Mouse (Mus musculus) heart, postnatal 25 days (tissue): ENCODE results near the gene 4933434E20Rik. TPM values are rescaled to one million over a fixed set of nuclear protein-coding genes. Genes with fewer than 3 reads are reported as not detected.

Source experiments
- DNase-seq: peaks from one replicate; pipeline ENCODE4 v3.0.0; 2022; ENCODE audit warnings: low spot score
- intact Hi-C: fragments of 180-260 bp; cut with DNase I; formaldehyde crosslinking; loops from one replicate; pipeline ENCODE4 v1.15.1; 2025
- total RNA-seq, 2 experiments: library from RNA; stranded (reverse); gene quantifications; 2 replicates each; pipeline ENCODE4 v1.2.3; 2021

The 4933434E20Rik gene
- total RNA-seq: 10 to 100 TPM; 71.4 to 79.5 TPM

- intact Hi-C loops: loop anchor here (2.0 kb wide), 1 partner anchor 51 kb away; no protein-coding TSS in a partner anchor
- DNase-seq: peak; percentile 14
Measured at GRCm38 (mm10) chr3:90051441-90052350, at the start of gene 4933434E20Rik. Gene 4933434E20Rik (plus strand): TSS chr3:90051636.

- DNase-seq: no peak
- intact Hi-C loops: no loop called here
Measured at GRCm38 (mm10) chr3:90004091-90004796, 47.2 kb upstream of the 4933434E20Rik start.

- DNase-seq: no peak
- intact Hi-C loops: no loop called here
Measured at GRCm38 (mm10) chr3:90010291-90010690, 41.1 kb upstream of the 4933434E20Rik start.

GRCm38 (mm10) chr3:90016626-90017025 lies 34.8 kb upstream of the 4933434E20Rik start:
- intact Hi-C loops: no loop called here

GRCm38 (mm10) chr3:90034653-90035052 lies 16.8 kb upstream of the 4933434E20Rik start:
- intact Hi-C loops: loop anchor here (2.0 kb wide), 1 partner anchor 14 kb away; no protein-coding TSS in a partner anchor
- DNase-seq: no peak

More at GRCm38 (mm10) chr3:90016626-90017025, 34.8 kb upstream of the 4933434E20Rik start:
- DNase-seq: no peak

- DNase-seq: no peak
- intact Hi-C loops: no loop called here
Measured at GRCm38 (mm10) chr3:90036263-90036662, 15.2 kb upstream of the 4933434E20Rik start.

GRCm38 (mm10) chr3:90049691-90050090 lies 1.7 kb upstream of the 4933434E20Rik start:
- intact Hi-C loops: no loop called here
- no peak for DNase-seq

GRCm38 (mm10) chr3:90052351-90053241 lies 1.2 kb downstream of the 4933434E20Rik start, which contains the start of gene Ubap2l:
Gene Ubap2l (minus strand): TSS chr3:90052628.
- peak; percentile 90 for DNase-seq
- intact Hi-C loops: loop anchor here (2.0 kb wide), 1 partner anchor 52 kb away; no protein-coding TSS in a partner anchor

- intact Hi-C loops: no loop called here
- DNase-seq: no peak
Measured at GRCm38 (mm10) chr3:90061549-90061948, 10.1 kb downstream of the 4933434E20Rik start.

- intact Hi-C loops: no loop called here
- no peak for DNase-seq
Measured at GRCm38 (mm10) chr3:90062539-90062938, 11.1 kb downstream of the 4933434E20Rik start.

GRCm38 (mm10) chr3:90064383-90064782 lies 12.9 kb downstream of the 4933434E20Rik start:
- intact Hi-C loops: no loop called here
- DNase-seq: no peak

- no peak for DNase-seq
- intact Hi-C loops: no loop called here
Measured at GRCm38 (mm10) chr3:90065553-90065952, 14.1 kb downstream of the 4933434E20Rik start.

- DNase-seq: no peak
- intact Hi-C loops: no loop called here
Measured at GRCm38 (mm10) chr3:90067851-90068250, 16.4 kb downstream of the 4933434E20Rik start.

GRCm38 (mm10) chr3:90069688-90070087 lies 18.3 kb downstream of the 4933434E20Rik start:
- intact Hi-C loops: loop anchor here (10.0 kb wide), 1 partner anchor 285 kb away; no protein-coding TSS in a partner anchor
- DNase-seq: no peak

- intact Hi-C loops: loop anchor here (10.0 kb wide), 1 partner anchor 287 kb away; no protein-coding TSS in a partner anchor
- DNase-seq: no peak
Measured at GRCm38 (mm10) chr3:90072294-90072693, 20.9 kb downstream of the 4933434E20Rik start, which contains the start of gene Tpm3. Gene Tpm3 (plus strand): TSS chr3:90072649.

- intact Hi-C loops: loop anchor here (2.0 to 10.0 kb wide), 2 partner anchors 124 to 292 kb away; no protein-coding TSS in a partner anchor
- peak; percentile 47 for DNase-seq
Measured at GRCm38 (mm10) chr3:90076921-90077716, 25.7 kb downstream of the 4933434E20Rik start.

GRCm38 (mm10) chr3:90078224-90078623 lies 26.8 kb downstream of the 4933434E20Rik start:
- intact Hi-C loops: loop anchor here (2.0 to 10.0 kb wide), 2 partner anchors 21 to 293 kb away; no protein-coding TSS in a partner anchor
- no peak for DNase-seq

GRCm38 (mm10) chr3:90079133-90079762 lies 27.8 kb downstream of the 4933434E20Rik start:
- intact Hi-C loops: loop anchor here (2.0 to 10.0 kb wide), 2 partner anchors 22 to 294 kb away; no protein-coding TSS in a partner anchor
- peak; percentile 94 for DNase-seq
